Mouse (Mus musculus) ES-E14 (cell line): ENCODE measurements around the gene Olfr19. TPM values are rescaled to one million over a fixed set of nuclear protein-coding genes. Genes with fewer than 3 reads are reported as not detected.

ENCODE experiments used
- DNase-seq: peaks from one replicate; pipeline ENCODE4 v3.0.0-alpha.2; 2013; ENCODE audit warnings: low read depth, low spot score
- H3K27ac ChIP-seq: 2 replicates; pipeline ENCODE4 v1.5.1; 2012; ENCODE audit warnings: low read depth, mild to moderate bottlenecking, low read length, moderate library complexity, mixed read lengths; ENCODE audit not compliant: poor library complexity, insufficient read depth, severe bottlenecking
- H3K36me3 ChIP-seq: 2 replicates; pipeline ENCODE4 v1.6.1; 2012; ENCODE audit warnings: mild to moderate bottlenecking, low read length, moderate library complexity, mixed read lengths; ENCODE audit not compliant: control insufficient read depth, poor library complexity, insufficient read depth, severe bottlenecking
- H3K4me1 ChIP-seq, 2 experiments: fragments of 150-350 bp in 1 of 2; sonication (generic) in 1 of 2; 2 replicates each; pipeline ENCODE4 v1.6.1; 2012; ENCODE audit warnings: low read length in 2 of 2, mild to moderate bottlenecking in 1 of 2, mixed read lengths in 1 of 2; ENCODE audit not compliant: control insufficient read depth in 2 of 2, insufficient read depth in 2 of 2, poor library complexity in 1 of 2
- H3K4me3 ChIP-seq, 2 experiments: fragments of 150-350 bp in 1 of 2; sonication (generic) in 1 of 2; 2 replicates each; pipeline ENCODE4 v1.5.1; 2012; ENCODE audit warnings: low read length in 2 of 2, low read depth in 1 of 2, mild to moderate bottlenecking in 1 of 2, mixed read lengths in 1 of 2; ENCODE audit not compliant: insufficient read depth in 1 of 2, poor library complexity in 1 of 2, severe bottlenecking in 1 of 2
- H3K9ac ChIP-seq: 2 replicates; pipeline ENCODE4 v1.6.1; 2012; ENCODE audit warnings: low read depth, mild to moderate bottlenecking, low read length, mixed read lengths; ENCODE audit not compliant: poor library complexity, insufficient read depth, severe bottlenecking
- H3K9me3 ChIP-seq: fragments of 150-350 bp; sonication (generic); 2 replicates; pipeline ENCODE4 v1.6.1; 2012; ENCODE audit warnings: low read depth, mild to moderate bottlenecking, low read length; ENCODE audit not compliant: control insufficient read depth, insufficient read depth
- CHD2 ChIP-seq: IDR thresholded peaks from 2 replicates; pipeline ENCODE4 v1.6.1; 2014; ENCODE audit warnings: mild to moderate bottlenecking, low read depth, low read length, inconsistent platforms
- HCFC1 ChIP-seq: IDR thresholded peaks from 2 replicates; pipeline ENCODE4 v1.6.1; 2012; ENCODE audit warnings: low read length, inconsistent platforms, borderline replicate concordance; ENCODE audit not compliant: insufficient read depth
- MAFK ChIP-seq: IDR thresholded peaks from 2 replicates; pipeline ENCODE4 v1.6.1; 2014; ENCODE audit warnings: mild to moderate bottlenecking, low read depth, low read length, inconsistent platforms; ENCODE audit not compliant: insufficient read depth
- ZC3H11A ChIP-seq: IDR thresholded peaks from 2 replicates; pipeline ENCODE4 v1.6.1; 2012; ENCODE audit warnings: low read depth, mild to moderate bottlenecking, inconsistent platforms, low read length, borderline replicate concordance
- ZNF384 ChIP-seq: IDR thresholded peaks from 2 replicates; pipeline ENCODE4 v1.6.1; 2012; ENCODE audit warnings: low read depth, low read length, inconsistent platforms
- in situ Hi-C, 2 experiments: fragments of 600-800 bp; cut with MboI; formaldehyde crosslinking; loops; one replicate each; pipeline ENCODE4 v1.15.1; 2025; ENCODE audit warnings: low sequenced_read_pairs in 2 of 2, inconsistent platforms in 1 of 2; ENCODE audit not compliant: unreplicated experiment in 2 of 2
- total RNA-seq: library from RNA; depleted of rRNA; stranded (reverse); fragments of 300-350 nt; gene quantifications from 2 replicates; pipeline ENCODE4 v1.2.3, GENCODE M21; 2012; rRNA removed

Gene Olfr19
- total RNA-seq, 1 experiment: 0.13 TPM

- Histone ChIP-seq H3K4me1 (no peaks in the 10 kb centered on the region), H3K4me3 (no peak overlapping the region), H3K9ac (no peak overlapping the region), H3K36me3 (no peaks in the 10 kb centered on the region), H3K9me3 (no peaks in the 10 kb centered on the region), H3K27ac (no peak overlapping the region)
- DNase-seq: no peak
- TF ChIP-seq CHD2 (no peak), HCFC1 (no peak), MAFK (no peak), ZNF384 (no peak), ZC3H11A (no peak)
- in situ Hi-C loops: no loop called here
Observed at GRCm38 (mm10) chr16:16645148-16645547, 31.1 kb downstream of the Olfr19 start.

DNA sequence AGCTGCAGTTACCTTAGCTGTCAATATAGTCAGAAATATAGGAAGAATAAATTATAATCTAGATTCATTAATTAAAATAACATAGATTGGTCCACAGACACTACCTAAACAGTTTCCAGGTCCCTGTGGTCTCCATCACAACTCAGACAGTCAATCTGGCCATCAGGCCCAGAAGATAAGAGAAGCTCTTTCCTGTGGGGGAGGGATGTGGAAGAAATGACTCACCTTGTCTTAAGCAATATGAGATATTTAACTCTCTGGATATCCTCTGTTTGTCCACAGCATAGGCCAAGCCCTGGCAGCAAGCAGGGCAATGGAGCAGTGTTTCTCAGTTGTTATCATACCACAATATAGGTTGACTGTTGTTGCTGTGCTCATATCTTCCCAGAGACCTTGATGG lies 42.5 kb downstream of the Olfr19 start:
- H3K9me3 ChIP-seq: no peaks in the 10 kb centered on the region
- TF ChIP-seq CHD2 (no peak), MAFK (no peak), HCFC1 (no peak), ZC3H11A (no peak)

More for the DNA sequence above, 42.5 kb downstream of the Olfr19 start:
- Histone ChIP-seq H3K9ac (no peak overlapping the region), H3K27ac (no peak overlapping the region), H3K4me1 (no peaks in the 10 kb centered on the region), H3K4me3 (no peak overlapping the region), H3K36me3 (no peaks in the 10 kb centered on the region)
- DNase-seq: no peak
- in situ Hi-C loops: no loop called here

Other genes starting within 250 kb of the Olfr19 start
- gene Fgd4, start 75.9 kb downstream of the Olfr19 start, total RNA-seq: 34.9 and 45.2 TPM in 2 replicates
- 0.49 and 1.0 TPM in 2 replicates for gene Spag6l, start 153.1 kb upstream of the Olfr19 start, total RNA-seq
- gene Igll1, start 187.6 kb upstream of the Olfr19 start, total RNA-seq: 1.5 and 2.4 TPM in 2 replicates
- 140 and 194 TPM in 2 replicates for gene Top3b, start 194.3 kb upstream of the Olfr19 start, total RNA-seq
- 4.0 and 7.0 TPM in 2 replicates for gene Vpreb1, start 194.4 kb upstream of the Olfr19 start, total RNA-seq
- 32.8 and 38.2 TPM in 2 replicates for gene Ppm1f, start 220.1 kb upstream of the Olfr19 start, total RNA-seq